Mouse (Mus musculus) mammary gland, adult 2 months (tissue): ENCODE results near the gene Mphosph6. TPM values are rescaled to one million over a fixed set of nuclear protein-coding genes. Genes with fewer than 3 reads are reported as not detected.

Source experiments
- polyA plus RNA-seq: library from polyadenylated mRNA; depleted of rRNA; stranded (reverse); fragments of >200 nt; gene quantifications from 2 replicates; pipeline ENCODE4 v1.2.3, GENCODE M21; 2012; ENCODE audit warnings: low replicate concordance; rRNA removed

Gene Mphosph6
- polyA plus RNA-seq: 3.1 and 6.1 TPM in 2 replicates

DNA sequence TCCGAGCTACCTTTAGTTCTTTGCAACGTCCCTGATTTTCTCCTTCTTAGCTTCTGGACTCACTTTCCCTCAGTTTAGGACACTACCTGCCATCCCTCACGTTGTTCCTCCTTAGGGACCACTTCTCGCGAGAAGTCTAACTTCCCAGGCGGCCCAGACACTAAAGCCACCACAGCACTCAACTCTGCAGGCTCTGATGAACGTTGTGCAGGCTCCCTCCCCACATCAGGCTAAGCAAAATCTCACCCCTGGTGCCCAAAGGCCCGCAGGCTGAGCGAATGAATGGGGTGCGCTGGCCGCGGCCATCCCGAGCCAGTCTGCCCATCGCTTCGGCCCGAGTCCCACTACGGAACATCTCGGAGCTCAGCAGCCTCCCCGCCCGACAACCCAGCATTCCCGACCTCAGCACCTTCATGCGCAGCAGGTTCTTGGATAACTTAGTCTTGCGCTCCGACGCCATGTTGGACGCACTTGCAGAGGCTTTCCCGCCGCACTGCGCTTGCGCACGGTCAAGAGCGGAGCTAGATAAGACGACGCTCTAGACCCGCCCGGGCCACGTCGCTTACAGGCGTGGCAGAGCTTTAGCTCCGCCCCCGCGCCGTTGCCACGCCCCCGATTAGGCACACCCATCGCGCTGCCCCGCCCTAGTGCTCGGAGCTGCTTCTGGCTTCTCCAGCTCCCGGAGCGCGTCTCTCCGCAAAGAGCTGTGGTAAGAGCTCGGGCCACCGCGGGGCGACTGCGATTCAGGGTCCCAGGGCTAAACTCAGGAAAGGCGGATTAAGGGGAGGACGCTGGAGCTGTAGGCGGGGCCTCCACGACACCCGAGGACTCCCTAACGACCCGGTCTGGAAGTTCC, at the start of gene Mphosph6:
TSS of gene Mphosph6 (minus strand) at position 501 of the 856 bp plus-strand sequence.

Other genes starting within 250 kb of the Mphosph6 start
- gene Sdr42e1, start 128.3 kb downstream of the Mphosph6 start, polyA plus RNA-seq: 8.0 and 15.2 TPM in 2 replicates
- gene Hsd17b2, start 100.0 kb downstream of the Mphosph6 start, polyA plus RNA-seq: 0.38 TPM in 1 of 2 replicates, not detected in the other